ENCODE assay signal across 13 mouse cellular contexts in the genomic region with DNA sequence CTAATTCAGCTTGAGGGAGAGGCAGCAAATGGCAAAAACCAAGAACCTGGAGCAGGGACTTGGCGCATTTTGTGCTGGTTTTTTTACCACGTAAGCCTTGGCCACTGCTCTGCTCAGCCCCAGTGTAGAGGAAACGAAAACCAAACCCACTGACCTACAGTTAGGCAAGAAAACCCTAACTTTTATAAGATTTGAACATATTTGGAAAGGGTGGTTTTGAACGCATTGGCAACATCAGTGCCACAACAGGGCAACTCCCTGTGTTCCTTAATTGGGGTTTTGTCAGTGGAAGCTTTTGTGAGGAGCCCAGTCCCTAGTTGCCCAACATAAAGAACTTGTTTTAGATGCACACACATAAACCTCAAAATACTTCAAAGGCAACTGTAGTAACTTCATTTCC.
"Had no signal": no experiment of that assay in that cellular context is flagged by ENCODE, and none has a peak within 500 bp of the region (broad histone marks: within the 10 kb centered on the region; RNA-seq: fewer than 3 reads in every experiment).

No protein-coding gene starts in this region.

- DNase-seq: lung, adult 18-20 months; lung, embryonic 14.5 days; lung, postnatal 10 days; lung, postnatal 4 days; midbrain, embryonic 14.5 days; retina, postnatal 1 day; right cerebral cortex, adult 18-20 months; right cerebral cortex, postnatal 25 days; right cerebral cortex, postnatal 4 days; spleen, adult 18-20 months; thymus, adult 2 months; thymus, postnatal 25 days had no signal

- ATAC-seq: midbrain, embryonic 16.5 days had no signal
